Mouse (Mus musculus) thymus, adult 2 months (tissue): ENCODE results near the gene Jmy. TPM values are rescaled to one million over a fixed set of nuclear protein-coding genes. Genes with fewer than 3 reads are reported as not detected.

ENCODE experiments used
- DNase-seq: peaks from one replicate; pipeline ENCODE4 v3.0.0; 2021
- H3K27ac ChIP-seq: fragments of 200-500 bp; 2 replicates; pipeline ENCODE4 v1.5.1; 2012; ENCODE audit warnings: low read length, control low read depth; ENCODE audit not compliant: control insufficient read depth, insufficient read depth
- H3K27me3 ChIP-seq: fragments of 200-500 bp; 2 replicates; pipeline ENCODE4 v1.6.1; 2012; ENCODE audit warnings: mild to moderate bottlenecking, low read length, moderate library complexity, mixed read lengths; ENCODE audit not compliant: control insufficient read depth, insufficient read depth
- H3K36me3 ChIP-seq: fragments of 200-500 bp; 2 replicates; pipeline ENCODE4 v1.6.1; 2012; ENCODE audit warnings: mild to moderate bottlenecking, low read length, moderate library complexity; ENCODE audit not compliant: control insufficient read depth, insufficient read depth
- H3K4me1 ChIP-seq: fragments of 200-500 bp; replicated peaks from 2 replicates; pipeline ENCODE4 v1.6.1; 2012; ENCODE audit warnings: low read length; ENCODE audit not compliant: control insufficient read depth, insufficient read depth
- H3K4me3 ChIP-seq: fragments of 200-500 bp; 2 replicates; pipeline ENCODE4 v1.5.1; 2012; ENCODE audit warnings: mild to moderate bottlenecking, low read length, control low read depth, moderate library complexity; ENCODE audit not compliant: control insufficient read depth, insufficient read depth
- CTCF ChIP-seq: fragments of 200-500 bp; IDR thresholded peaks from 2 replicates; pipeline ENCODE4 v1.5.1; 2012; ENCODE audit warnings: mild to moderate bottlenecking, control low read depth, low read length, moderate library complexity, borderline replicate concordance; ENCODE audit not compliant: control insufficient read depth, poor library complexity, insufficient read depth; ENCODE audit errors: extremely low read depth
- POLR2A ChIP-seq: fragments of 200-500 bp; IDR thresholded peaks from 2 replicates; pipeline ENCODE4 v1.6.1; 2012; ENCODE audit warnings: mild to moderate bottlenecking, low read length, control low read depth, moderate library complexity; ENCODE audit not compliant: control insufficient read depth, poor library complexity, insufficient read depth; ENCODE audit errors: extremely low read depth
- WGBS: fragments of 180-500 bp; shearing (Covaris S2); methylation state at CpG from one replicate; pipeline ENCODE4 v1.1.7; 2018; 5-methylcytosine and 5-hydroxymethylcytosine counted together
- polyA plus RNA-seq: library from polyadenylated mRNA; depleted of rRNA; stranded (reverse); fragments of >200 nt; gene quantifications from 2 replicates; pipeline ENCODE4 v1.2.3, GENCODE M21; 2012

Jmy gene
- polyA plus RNA-seq, 1 experiment, result 9.2 TPM

DNA sequence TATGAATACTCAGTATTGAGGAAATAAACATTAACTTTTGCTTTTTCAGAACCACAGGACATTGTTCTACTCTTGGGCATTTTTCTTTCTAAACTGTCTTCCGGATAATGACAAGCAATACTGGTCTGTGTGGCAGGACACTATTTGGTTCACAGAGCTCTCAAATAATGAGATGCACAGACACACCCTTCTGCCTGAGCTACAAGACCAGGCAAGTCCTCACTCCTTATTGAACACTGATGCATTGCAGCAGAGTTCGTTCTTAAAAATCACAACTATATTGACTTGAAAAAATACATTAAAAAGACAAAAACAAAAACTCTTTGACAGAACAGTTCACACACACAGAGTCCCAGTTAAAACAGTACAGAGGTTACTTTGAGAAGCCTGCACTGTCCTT, 76.4 kb downstream of the Jmy start:
- Histone ChIP-seq H3K4me1 (no peaks in the 10 kb centered on the region), H3K4me3 (no peak overlapping the region), H3K36me3 (no peaks in the 10 kb centered on the region), H3K27me3 (no peaks in the 10 kb centered on the region), H3K27ac (no peak overlapping the region)
- TF ChIP-seq CTCF (no peak), POLR2A (no peak)
- DNase-seq, result no peak
- WGBS, result 82% methylated on average over 2 of the region's 2 CpGs

DNA sequence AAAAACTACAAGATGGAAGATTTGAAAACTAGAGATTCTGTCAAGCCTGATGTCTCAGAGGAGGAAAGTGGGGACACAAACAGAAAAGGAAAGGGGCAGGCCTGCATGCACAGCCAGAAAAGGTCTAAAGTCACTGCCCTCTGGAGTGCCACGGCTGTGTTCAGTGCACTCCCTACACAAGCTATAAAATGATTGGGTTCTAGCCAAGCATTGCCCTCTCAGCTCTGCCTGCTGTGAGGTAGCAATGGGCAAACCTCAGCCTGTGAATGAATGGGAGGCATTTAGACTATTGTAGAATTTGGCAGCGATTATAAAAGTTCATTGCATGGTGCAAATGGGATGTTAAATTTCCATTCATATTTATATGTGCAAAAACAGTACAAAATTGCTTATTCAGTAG, 79.8 kb downstream of the Jmy start:
- no peak for DNase-seq
- H3K4me1 ChIP-seq, result no peaks in the 10 kb centered on the region
- H3K27ac ChIP-seq, result no peak overlapping the region
- TF ChIP-seq POLR2A (no peak), CTCF (no peak)
- H3K4me3 ChIP-seq, result no peak overlapping the region
- H3K36me3 ChIP-seq, result no peaks in the 10 kb centered on the region
- 98% methylated on average over 2 of the region's 2 CpGs for WGBS
- H3K27me3 ChIP-seq, result no peaks in the 10 kb centered on the region

GRCm38 (mm10) chr13:93418292-93418691, 81.3 kb downstream of the Jmy start:
- DNase-seq, result no peak
- Histone ChIP-seq H3K27me3 (no peaks in the 10 kb centered on the region), H3K4me3 (no peak overlapping the region), H3K36me3 (no peaks in the 10 kb centered on the region), H3K4me1 (no peaks in the 10 kb centered on the region), H3K27ac (no peak overlapping the region)
- WGBS, result 95% methylated on average over 2 of the region's 2 CpGs
- TF ChIP-seq POLR2A, result no peak
- TF ChIP-seq CTCF, result no peak

GRCm38 (mm10) chr13:93415055-93415454, 84.6 kb downstream of the Jmy start:
- WGBS, result 87% methylated on average over 5 of the region's 5 CpGs
- Histone ChIP-seq H3K4me3 (no peak overlapping the region), H3K27ac (no peak overlapping the region), H3K27me3 (no peaks in the 10 kb centered on the region), H3K36me3 (no peaks in the 10 kb centered on the region), H3K4me1 (no peaks in the 10 kb centered on the region)
- no peak for TF ChIP-seq POLR2A
- TF ChIP-seq CTCF, result no peak
- no peak for DNase-seq

GRCm38 (mm10) chr13:93410343-93410742, 89.3 kb downstream of the Jmy start:
- no peak overlapping the region for H3K27ac ChIP-seq
- no peaks in the 10 kb centered on the region for H3K36me3 ChIP-seq
- H3K4me3 ChIP-seq, result no peak overlapping the region
- no peaks in the 10 kb centered on the region for H3K27me3 ChIP-seq
- H3K4me1 ChIP-seq, result no peaks in the 10 kb centered on the region
- no peak for DNase-seq
- TF ChIP-seq POLR2A (no peak), CTCF (no peak)
- WGBS, result 94% methylated on average over 4 of the region's 4 CpGs

DNA sequence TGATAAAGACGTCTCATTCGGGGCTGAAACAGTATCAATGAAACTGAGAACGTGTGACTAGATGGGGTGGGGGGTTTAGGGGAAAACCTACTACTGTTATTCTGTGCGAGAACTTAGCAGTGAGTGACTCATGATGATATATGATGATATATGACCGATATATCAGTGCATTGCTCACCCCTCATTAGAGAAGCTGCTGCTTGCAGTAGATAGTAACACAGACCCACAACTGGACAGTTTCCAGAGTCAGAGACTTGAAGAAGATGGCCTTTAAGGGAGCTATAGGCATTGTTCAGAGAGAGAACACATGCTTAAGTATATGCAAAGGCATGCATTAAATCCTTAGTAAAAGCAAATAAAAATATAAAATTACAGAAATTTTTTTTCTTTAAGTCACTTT, 92.8 kb downstream of the Jmy start:
- Histone ChIP-seq H3K4me1 (no peaks in the 10 kb centered on the region), H3K4me3 (no peak overlapping the region), H3K27ac (no peak overlapping the region), H3K27me3 (no peaks in the 10 kb centered on the region), H3K36me3 (no peaks in the 10 kb centered on the region)
- no peak for DNase-seq
- WGBS, result 95% methylated on average over 5 of the region's 5 CpGs
- TF ChIP-seq CTCF, result no peak
- no peak for TF ChIP-seq POLR2A

DNA sequence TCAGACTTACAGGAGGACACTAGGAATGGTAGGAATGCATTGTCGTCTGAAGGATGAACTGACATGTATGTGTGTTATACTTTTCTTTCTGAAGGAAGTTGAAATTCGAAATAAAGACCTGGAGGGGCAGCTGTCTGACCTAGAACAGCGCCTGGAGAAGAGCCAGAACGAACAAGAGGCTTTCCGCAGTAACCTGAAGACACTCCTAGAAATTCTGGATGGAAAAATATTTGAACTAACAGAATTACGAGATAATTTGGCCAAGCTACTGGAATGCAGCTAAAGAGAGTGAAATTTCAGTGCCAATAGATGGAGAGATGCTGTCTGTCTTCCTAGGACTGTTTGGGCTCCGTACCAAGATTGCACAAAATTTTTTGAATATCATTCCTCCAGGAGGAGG, 97.7 kb downstream of the Jmy start:
- TF ChIP-seq POLR2A (no peak), CTCF (no peak)
- H3K36me3 ChIP-seq, result no peaks in the 10 kb centered on the region
- no peaks in the 10 kb centered on the region for H3K27me3 ChIP-seq
- 98% methylated on average over 7 of the region's 7 CpGs for WGBS
- no peaks in the 10 kb centered on the region for H3K4me1 ChIP-seq
- no peak overlapping the region for H3K4me3 ChIP-seq
- H3K27ac ChIP-seq, result no peak overlapping the region
- DNase-seq, result no peak
